12 mouse cellular contexts compared by ENCODE assay signal in genomic region chr15:85295544-85295943, GRCm38 (mm10). TPM values are rescaled to one million over a fixed set of nuclear protein-coding genes. Genes with fewer than 3 reads are reported as not detected.
DNase-seq lines count a peak whose midpoint lies in the region.
"Had no signal": no experiment of that assay in that cellular context is flagged by ENCODE, and none has a peak within 500 bp of the region (broad histone marks: within the 10 kb centered on the region; RNA-seq: fewer than 3 reads in every experiment).

No protein-coding gene starts in this region.

- peak; percentile 32 for DNase-seq in adrenal gland, postnatal 14 days
- no peak for DNase-seq in adrenal gland, adult 18-20 months (ENCODE audit: low spot score in 2 of 2)
- peak; percentile 40 for DNase-seq in retina, postnatal 1 day
- DNase-seq in retina, embryonic 14.5 days (ENCODE audit: low spot score) = no peak
- peak; percentile 57 for DNase-seq in kidney, postnatal 14 days
- no peak for DNase-seq in thymus, postnatal 36 days
- DNase-seq in cerebellum, postnatal 10 days = no peak
- no peak for DNase-seq in right cerebral cortex, adult 2 months (ENCODE audit: low spot score in 2 of 2)
- DNase-seq: cerebellum, adult 9-10 months; heart, postnatal 4 days; spleen, adult 18-20 months; thymus, adult 18-20 months had no signal

RNA-seq across cellular contexts. Expression of gene Atxn10, which starts 40.5 kb away (rescaled TPM):
- total RNA-seq in adrenal gland, postnatal 14 days (2021) = 105 and 109 TPM in 2 replicates
- total RNA-seq in adrenal gland, adult 18-20 months (2021) = 100 to 1,000 TPM; 108 to 119 TPM

Comparison
In these comparisons a context has a peak if more than half of its experiments do, and no peak if none do; other contexts are left out.
1. DNase-seq: peak in adrenal gland, postnatal 14 days (single experiment), retina, postnatal 1 day (single experiment) and kidney, postnatal 14 days (single experiment); none in adrenal gland, adult 18-20 months (0 of 2), retina, embryonic 14.5 days (single experiment), thymus, postnatal 36 days (0 of 2), cerebellum, postnatal 10 days (0 of 2) and right cerebral cortex, adult 2 months (0 of 2).